Mouse (Mus musculus) right cerebral cortex, postnatal 10 days (tissue): Measurements from ENCODE around the gene Them7.

Experiments
- DNase-seq, 2 experiments: peaks; one replicate each; pipeline ENCODE4 v3.0.0; 2021; ENCODE audit warnings: low spot score in 2 of 2

Them7 gene

DNA sequence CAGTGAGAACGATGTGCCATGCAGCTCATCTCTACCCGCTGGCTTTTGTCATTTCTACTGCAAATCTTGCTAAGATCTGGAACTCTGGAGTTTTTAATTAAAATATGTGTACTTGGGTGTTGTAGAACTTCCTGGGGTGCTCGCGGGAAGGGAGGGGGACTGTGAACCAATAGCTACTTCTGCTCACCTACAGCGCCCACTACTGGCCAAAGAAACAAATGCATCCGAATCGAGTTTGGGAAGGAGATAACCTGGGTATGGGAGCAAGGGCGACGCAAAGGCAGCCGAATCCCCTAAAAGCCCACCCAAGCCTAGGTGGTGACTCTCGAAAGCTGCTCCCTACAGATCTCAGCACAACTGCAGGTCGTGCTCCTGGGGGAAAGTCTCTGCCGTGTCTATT lies 87.3 kb downstream of the Them7 start:
- peak in 1 of 2 experiments; percentile 30 for DNase-seq

DNA sequence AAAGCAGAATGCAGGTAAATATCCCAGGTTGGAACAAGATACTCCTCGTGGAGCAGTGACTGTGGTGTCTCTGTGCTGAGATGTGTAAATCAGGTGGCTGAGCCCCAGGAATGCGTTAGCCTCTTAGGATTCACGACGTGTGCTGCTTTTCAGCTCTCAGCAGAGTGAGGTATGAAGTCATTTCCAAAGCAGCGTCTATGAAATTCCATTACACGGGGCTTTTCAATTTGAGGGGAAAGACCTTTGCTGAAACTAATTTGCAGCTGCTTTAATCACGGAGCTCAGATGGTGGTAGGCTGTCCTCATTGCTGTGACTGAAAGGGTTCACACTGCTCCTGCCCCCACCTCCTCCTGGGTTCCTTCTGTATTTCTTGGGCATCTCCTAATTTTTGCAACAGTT lies 87.9 kb downstream of the Them7 start:
- DNase-seq, result no peak

DNA sequence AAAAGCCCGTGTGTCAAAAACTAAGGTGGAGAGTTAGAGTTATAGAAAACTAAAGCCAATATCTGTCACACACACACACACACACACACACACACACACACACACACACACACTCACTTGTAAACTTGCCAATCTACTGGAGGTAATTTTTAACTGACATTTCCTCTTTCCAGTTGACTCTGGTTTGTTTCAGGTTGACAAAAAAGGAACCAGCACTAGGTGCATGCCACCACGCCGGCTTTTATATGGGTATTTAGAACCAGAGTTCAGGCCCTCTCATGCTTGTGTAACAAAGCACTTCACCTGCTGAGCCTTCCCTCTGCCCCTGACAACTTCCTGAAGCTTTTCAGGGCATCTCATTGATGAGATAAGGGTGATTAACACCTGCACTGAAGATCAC lies 89.0 kb downstream of the Them7 start:
- no peak for DNase-seq

DNA sequence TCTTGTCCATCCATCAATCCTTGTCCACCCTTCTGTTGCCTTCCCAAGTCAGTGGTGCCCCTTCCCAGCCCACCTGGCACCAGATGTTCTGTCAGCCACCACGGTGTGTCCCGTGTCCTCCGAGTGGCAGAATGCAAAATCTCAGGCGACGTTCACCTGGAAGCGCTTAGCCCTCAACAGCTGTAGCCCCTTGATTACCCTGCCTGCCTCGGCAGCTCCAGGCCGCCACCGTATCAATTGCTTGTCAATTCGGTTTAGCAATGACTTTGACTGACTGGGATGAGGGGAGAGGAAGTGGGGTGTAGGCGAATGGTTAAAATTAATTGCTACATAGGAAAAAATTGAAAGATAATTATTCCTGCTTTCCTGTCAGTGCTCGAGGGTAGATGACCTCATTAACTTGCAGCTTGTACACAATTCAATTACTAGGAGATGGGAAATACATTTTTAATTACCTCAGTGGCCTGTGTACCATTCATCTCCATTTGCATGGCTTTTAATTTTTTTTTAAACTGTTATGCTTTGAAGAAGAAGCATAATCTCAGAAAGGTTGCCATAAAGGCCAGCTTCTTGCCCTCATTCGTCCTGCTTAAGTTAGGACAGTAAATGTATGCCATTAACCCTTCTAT lies 93.5 kb downstream of the Them7 start:
- DNase-seq, result no peak

DNA sequence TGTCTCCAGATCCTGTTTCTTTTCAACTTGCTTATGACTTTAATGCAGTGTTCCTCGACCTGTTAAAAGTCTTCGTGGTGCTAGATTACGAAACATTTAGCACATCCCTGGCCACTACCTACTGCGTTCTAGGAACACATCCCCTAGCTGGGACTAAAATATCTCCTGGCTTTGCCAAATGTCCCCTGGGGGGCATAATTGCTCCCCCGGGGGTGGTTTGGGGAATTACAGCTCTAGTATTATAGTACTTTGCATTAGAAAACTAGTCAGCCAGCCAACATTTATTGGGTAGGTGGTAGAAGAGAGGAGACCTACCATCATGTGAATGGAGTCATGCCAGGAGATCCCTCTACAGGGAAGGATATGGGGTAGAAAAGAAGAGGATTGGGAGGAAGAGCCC lies 101.9 kb downstream of the Them7 start:
- DNase-seq, result no peak

DNA sequence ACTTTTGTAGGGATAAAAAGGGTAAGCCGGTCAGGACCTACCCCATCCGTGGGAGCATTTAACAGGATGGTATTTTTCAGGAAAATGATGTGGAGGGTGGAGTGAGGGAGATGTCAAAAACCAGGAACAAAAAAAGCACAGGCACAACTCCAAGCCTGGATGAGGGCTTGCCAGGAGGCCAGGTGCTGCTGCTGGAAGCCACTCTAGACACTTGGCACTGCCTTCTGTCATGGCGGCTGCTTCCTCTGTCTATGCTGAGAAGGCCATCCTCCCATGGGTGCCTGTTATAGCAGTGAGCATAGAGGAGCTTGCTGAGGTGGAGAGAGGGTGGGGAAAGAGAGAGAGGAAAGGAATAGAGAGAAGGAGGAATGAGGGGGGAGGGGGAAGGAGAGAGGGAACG lies 105.9 kb downstream of the Them7 start:
- DNase-seq, result peak; percentile 31 to 37

DNA sequence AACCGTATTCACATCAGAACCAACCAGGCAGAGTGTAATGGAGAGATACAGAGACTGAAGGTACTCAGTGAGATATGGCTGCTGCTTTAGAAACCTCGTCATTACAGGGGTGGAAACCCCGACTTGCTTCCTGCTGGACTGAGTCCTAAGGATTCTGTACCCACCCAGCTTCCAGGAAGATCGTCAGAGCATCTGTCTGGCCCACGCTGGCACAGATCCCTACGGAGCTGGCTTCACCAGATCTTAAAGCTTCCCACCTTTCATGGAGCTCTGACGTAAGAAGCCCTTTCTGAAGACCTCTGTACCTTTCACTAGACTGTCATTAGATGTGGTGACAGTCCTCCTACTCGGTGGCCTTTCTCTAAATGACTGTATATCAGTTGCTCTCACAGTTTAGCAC lies 109.0 kb downstream of the Them7 start:
- no peak for DNase-seq

DNA sequence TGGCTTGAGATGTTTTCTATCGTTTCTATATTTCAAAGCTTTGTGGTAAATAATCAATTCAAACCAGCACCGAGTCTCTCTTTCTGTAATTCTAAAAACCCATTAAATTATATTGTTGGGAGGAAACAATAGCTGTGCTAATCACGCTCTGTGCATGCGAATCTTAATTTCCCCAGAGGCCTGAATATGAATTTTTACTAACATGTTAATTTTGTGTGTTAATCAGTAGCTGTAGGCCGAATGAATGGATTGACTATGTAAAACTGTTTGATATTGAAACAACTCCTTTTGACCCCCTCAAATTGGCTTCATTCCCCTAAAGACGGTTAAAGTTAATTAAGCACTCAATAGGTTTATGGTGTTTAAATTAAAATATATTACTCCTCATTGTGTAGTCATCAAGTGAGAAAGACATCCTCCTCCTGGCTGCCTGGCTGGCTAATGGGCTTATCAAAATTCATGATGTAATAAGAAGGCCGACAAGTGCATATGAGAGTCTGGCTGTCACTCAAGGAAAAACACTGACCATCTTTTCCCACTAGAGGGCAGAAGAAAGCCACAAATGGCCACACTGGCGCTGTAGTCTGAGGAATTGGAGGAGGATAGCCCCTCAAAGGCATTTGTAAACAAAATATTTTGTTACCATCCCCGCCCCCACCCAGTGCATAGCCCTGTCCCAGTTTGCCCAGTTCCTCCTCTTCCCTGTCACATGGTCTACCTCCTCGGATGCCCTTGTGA lies 110.0 kb downstream of the Them7 start:
- DNase-seq, result peak; percentile 68 to 69

DNA sequence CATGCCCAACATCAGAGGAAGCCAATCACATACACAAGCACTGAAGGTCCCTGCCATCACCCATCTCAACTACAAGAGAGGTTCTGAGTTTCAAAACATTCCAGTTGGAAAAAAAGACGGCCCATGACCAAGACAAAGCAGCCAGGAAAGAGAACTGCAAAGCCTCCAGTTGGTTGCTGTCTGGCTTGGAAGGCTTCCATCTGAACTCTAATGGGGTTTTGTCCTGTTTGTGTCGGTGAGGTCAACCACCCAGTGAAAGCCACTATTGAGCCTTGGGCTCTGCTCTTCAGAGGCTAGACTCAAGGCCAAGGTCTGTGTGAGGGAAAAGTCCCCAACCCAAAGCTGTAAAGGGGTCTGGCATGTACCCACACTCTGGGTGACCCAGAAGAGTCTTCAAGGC lies 111.5 kb downstream of the Them7 start:
- DNase-seq, result no peak

DNA sequence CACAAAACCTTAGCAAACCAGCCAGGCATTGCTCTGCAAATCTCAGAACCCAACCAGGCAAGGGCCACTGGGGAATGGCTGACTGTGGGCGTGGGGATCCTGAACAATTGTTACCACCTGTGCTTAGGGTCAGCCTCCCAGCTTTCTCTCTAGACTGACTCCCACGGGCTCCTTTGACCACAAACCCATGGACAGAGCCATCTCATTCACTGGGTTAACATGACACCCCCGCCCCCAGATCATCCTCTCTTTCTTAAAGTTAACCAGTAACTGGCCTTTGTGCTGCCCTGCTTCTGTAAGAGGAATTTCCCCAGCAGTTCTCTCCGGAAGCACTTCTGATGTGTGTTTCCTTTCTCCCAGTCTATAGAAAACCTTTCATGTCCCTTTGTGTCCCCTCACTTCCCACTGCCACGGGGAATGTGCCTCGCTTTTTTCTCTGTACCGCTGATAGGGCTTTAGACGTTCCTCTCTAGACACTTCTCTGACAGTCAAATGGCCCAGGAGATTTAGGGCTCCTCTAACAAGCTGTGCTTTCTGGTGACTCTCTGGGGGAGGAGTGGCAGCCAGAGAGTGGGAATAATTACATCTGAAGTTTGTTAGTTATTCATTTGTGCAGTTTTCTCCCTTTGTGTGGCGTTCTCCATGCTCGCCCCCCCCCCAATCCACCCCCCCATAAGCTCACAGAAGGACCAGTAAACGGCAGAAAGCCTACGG lies 112.4 kb downstream of the Them7 start:
- DNase-seq, result no peak

DNA sequence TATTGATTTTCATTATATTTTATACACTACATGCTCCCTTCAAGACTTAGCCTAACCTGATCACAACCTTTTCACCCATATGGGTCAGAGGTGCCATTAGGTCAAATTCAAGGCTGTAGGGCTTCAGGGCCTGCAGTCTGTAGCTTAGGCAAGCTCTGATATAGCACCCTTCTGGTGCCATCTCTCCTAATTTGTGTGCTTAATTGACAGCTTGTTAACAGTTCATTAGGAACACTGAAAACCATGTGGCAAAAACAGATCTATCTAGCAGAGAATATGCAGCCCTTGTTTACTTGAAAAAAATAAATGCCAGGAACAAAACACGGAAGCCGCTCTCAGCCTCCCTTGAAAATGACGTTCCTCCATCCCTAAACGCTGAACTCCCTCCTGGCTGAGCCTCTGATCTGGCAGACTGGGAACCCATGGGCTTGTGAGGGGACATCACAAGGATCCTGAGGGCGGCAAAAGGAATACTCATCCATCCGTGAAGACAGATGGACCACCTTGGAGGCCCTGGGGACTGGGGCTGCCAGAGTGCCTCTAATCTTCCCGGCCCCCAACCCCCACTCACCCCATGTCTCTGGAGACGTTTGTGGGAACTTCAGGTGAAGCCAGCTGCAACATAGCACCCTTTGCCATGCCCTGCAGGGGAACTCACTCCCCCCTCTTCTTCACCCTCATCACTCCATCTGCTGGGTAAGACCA lies 113.2 kb downstream of the Them7 start:
- no peak for DNase-seq

DNA sequence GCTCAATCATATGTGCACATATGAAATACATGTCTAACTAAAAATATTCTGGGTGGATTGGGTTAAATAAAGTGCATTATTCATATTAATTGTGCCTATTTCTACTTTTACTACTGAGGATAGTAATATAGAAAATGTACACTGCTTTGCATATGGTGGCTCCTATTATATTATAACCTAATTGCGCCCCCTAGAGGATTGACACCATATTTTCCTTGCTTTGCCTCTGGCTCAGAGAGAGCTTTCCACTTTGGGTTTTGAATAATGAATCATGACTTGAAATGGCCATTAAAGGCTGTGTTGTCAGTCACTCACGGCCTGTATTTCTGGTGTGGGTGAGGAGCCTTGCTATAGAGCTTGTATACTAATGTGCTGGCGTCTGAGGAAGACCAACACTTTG lies 115.9 kb downstream of the Them7 start:
- no peak for DNase-seq

DNA sequence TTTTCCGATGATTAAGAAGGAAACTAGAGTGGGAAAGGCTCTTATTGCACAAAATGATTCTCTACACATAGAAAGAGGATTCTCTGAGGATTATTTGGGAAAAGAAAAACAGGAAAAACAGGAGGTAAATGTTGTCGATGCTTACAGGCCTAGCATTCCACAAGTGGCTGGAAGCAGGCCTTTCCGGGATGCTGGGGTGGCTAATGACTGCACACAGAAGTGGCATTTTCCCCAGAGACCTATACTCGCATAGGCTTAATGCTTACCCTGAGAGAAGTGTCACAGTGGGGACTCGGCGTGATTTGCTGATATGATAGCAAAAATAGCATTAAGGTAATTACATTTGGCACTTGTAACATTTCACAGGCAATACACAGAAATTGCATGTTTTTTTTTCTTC lies 124.8 kb downstream of the Them7 start:
- DNase-seq, result no peak

DNA sequence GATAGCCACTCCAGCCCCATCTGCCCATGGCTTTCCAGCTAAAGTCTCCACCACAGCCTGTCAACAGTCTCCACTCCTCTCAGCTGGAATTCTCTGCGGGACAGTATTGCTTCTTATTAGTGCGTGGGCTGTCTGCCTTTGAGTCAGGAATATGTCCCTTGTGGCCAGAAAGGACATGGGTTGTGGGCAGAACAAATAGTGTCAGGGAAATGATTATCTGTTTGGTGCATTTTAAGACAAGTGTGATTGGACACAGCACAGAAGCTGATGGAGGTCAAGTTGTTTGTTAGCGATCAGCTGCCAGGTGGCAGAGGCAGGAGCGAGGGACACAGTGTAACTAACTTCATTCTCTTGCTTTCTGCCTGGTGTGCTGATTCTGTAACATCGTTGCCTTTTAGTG lies 132.7 kb downstream of the Them7 start:
- DNase-seq, result no peak

DNA sequence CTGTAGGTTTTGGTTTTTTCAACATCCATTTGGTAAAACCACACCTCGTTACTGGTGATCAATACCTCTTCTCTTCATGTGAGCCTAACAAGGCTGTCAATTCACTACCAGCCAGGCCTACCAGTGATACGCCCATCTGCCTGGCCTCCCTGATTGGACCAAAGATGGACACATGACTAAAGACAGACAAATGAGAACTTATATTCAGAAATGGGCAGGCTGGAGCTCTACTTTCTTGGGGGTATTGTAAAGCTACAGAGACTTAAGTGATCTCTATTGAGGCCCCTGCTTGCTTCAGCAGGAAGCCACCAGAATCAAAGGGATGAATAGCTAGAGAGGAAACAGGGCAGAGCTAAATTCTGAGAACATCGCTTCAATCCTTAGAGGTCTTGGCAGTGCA lies 133.9 kb downstream of the Them7 start:
- DNase-seq, result no peak

DNA sequence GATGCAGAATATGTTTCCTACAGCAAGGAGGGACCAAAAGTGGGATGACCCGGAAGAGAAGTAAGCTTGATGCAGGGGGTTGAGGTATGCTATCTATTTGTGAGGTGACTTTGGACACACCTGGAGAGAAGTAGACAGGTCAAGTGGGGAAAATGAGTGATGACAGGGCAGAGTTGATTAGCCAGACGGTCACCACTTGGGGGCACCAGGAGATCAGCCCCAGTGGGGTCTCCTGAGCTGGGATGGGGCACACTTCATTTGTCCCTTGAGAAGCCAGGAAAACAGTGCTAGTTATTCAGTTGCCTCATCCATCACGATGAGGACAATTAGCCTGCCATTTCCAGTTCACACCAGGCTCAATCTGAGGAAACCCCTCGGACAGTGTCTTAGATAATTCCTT lies 143.5 kb downstream of the Them7 start:
- no peak for DNase-seq

DNA sequence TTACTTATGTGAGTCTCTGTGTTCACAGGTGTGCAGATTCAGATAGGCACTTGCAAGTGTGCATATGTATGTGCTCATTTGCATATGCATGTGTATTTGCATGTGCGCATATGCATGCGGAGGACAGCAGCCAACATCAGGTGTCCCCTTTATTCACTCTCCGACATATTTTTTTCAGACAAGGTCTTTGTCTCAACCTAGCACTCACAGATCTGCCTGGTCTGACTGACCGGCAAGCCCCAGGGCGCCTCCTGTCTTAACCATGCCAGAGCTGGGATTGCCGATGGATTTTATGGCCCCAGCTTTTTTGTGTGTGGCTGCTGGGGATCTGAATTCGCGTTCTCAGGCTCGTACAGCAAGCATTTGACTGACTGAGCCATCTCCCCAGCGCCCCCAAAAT lies 146.1 kb downstream of the Them7 start:
- DNase-seq, result no peak

DNA sequence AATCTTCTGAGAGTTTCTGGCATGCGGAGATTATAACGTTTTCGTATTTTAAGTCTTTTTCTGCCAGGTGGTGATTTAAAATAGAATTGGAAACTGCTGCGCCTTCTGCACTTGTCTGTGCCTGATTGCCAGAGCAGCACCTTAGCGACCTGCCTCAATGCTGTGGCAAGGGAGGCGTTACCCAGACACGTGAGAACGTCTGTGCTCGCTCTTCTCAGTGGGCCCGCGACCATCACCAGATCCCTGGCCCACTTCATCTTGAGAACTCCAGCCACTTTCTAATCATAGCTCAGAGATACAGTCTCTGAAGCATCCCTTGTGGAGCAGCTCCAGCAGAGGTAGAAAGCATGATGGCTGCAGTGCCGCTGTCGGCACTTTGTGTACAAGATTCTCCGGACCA lies 146.6 kb downstream of the Them7 start:
- peak in 1 of 2 experiments; percentile 28 for DNase-seq

DNA sequence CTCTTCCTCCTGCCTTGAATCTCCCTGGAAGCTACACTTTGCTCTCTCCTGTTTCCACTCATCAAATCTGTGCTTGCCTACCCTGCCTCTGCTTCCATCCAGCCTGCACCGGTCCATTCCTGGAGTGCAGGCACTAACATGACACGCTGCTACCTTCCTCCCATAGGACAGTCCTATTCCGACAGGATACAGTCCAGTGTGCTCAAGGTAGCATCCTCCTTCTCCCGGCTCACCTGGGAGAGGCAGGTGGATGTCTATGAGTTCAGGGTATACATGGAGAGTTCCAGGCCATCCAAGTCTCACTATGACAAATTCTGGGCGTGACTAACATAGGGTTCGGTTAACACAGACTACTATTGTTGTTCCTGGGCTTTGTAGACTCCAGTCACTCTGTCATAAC lies 148.0 kb downstream of the Them7 start:
- no peak for DNase-seq

DNA sequence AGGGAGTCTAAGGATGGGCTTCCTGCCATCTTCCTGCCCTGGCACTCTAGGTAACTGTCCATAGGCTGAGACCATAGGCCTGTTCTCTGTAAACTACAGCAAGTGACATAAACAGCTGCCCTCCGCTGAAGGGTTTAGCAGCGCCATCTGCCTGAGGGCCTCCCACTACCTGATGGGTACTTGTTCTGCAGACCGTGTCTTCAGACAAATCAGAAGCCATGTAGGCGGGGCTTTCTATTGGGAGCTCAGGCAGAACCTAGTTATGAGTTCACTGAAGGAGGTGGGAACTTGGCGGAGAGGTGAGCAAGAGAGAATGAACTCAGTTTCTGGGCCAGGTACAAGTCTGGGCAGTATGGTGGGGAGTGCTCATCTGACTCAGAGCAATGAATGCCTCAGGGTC lies 148.6 kb downstream of the Them7 start:
- no peak for DNase-seq

DNA sequence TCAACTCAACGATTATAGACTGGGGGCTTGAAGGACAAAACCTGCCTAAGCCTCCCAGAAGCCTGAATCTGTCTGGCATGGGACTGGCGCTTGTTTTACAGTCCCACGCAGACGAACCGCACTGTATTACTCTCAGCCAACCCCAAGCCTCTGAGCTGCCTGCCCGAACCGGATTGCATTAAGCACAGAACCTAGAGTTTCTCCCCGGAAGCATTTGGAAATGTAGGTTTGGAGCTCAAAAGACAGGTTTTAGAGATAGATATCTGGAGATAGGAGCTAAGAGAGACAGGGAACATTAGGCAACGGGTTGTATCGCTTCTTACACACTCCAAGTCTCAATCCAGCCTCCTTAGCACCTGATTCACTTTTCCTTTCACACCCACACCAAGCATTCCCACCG lies 149.5 kb downstream of the Them7 start:
- no peak for DNase-seq

DNA sequence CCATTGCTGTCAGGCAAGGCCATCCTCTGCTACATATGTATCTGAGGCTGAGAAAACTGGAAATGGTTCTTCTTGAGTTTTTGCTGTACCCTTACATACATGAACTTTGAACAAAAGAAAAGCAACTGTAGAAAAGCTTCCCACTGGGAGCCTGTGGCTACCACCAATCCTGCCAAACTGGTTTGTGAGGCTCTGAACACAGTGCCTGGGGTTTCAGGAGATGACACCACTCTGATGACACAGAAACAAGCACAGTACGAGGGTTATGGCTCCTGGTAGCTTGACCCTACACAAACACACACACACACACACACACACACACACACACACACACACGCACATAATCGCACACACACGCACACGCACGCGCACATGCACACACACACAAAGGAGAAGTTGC lies 151.1 kb downstream of the Them7 start:
- no peak for DNase-seq

DNA sequence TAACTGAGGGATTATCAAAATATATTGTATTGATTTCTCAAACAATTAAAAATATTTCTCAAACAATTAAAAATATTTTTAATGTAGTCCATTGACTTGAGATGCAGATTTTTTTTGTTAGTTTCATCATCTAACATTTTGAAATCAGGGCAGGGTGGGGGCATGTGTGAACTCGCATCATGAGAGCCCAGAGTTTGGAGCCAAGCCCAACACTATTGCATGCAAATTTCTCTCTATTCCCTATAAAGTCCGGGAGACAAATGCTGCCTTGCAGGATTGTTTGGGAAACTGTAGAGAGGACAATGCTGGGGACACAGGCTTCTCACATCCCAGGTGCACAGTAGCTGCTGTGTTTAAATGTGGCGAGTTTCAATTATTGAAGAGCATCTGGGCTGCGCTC lies 151.6 kb downstream of the Them7 start:
- no peak for DNase-seq
